Mouse (Mus musculus) retina, adult 2 months (tissue): ENCODE measurements around the gene Fpr-rs3.

Experiments
- DNase-seq: peaks from one replicate; pipeline ENCODE4 v3.0.0-alpha.2; 2012; ENCODE audit warnings: low read depth, low spot score

Fpr-rs3 gene

DNA sequence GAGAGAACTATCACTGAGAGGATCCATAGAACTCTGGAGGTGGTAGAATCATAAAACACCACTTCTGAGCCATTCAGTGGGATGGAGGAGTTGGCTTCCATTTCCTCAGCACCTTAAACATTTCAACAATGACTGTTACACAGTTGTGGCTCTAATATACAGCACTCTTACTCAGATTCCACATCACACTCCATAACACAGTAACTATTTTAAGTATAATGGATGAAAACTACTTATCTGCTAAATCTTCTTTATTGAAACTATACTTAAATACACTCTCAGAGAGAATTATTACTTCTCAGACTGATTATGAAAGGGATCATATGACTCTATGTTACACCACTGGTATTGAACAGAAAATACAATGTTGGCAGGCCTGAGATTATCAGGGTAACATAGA is at the start of gene Fpr-rs3:
Fpr-rs3 (minus strand) TSS at position 101 of the 400 bp plus-strand sequence.
- no peak for DNase-seq

- DNase-seq: no peak
Observed at GRCm38 (mm10) chr17:20596323-20596722, 28.4 kb downstream of the Fpr-rs3 start, which contains the start of gene Vmn2r110. Gene Vmn2r110 (minus strand): TSS chr17:20596423.
